Mouse (Mus musculus) intestine, embryonic 14.5 days (tissue): ENCODE measurements around the gene Mctp1. TPM values are rescaled to one million over a fixed set of nuclear protein-coding genes. Genes with fewer than 3 reads are reported as not detected.

Source experiments
- ATAC-seq: fragments of 200-750 bp; cut with Nextera tagmentation; replicated peaks from 2 replicates; pipeline ENCODE4 v1.8.0; 2017; ENCODE audit warnings: low read depth, moderate number of reproducible peaks, moderate TSS enrichment, moderate library complexity; ENCODE audit not compliant: low FRiP score, low TSS enrichment
- DNase-seq: peaks from one replicate; pipeline ENCODE4 v3.0.0-alpha.2; 2018; ENCODE audit warnings: low spot score
- H3K27ac ChIP-seq: fragments of 300-500 bp; sonication (generic); 2 replicates; pipeline ENCODE4 v1.5.1; 2014; ENCODE audit warnings: low read depth, mild to moderate bottlenecking, control low read depth
- H3K27me3 ChIP-seq: fragments of 300-500 bp; sonication (generic); replicated peaks from 2 replicates; pipeline ENCODE4 v1.6.1; 2014; ENCODE audit warnings: low read length, control low read depth; ENCODE audit not compliant: control insufficient read depth, insufficient read depth
- H3K36me3 ChIP-seq: fragments of 300-500 bp; sonication (generic); 2 replicates; pipeline ENCODE4 v1.6.1; 2014; ENCODE audit warnings: low read length, control low read depth; ENCODE audit not compliant: control insufficient read depth, insufficient read depth
- H3K4me1 ChIP-seq: fragments of 300-500 bp; sonication (generic); replicated peaks from 2 replicates; pipeline ENCODE4 v1.6.1; 2014; ENCODE audit warnings: low read length, control low read depth, mixed read lengths; ENCODE audit not compliant: control insufficient read depth, insufficient read depth
- H3K4me2 ChIP-seq: fragments of 300-500 bp; sonication (generic); 2 replicates; pipeline ENCODE4 v1.6.1; 2014; ENCODE audit warnings: low read length
- H3K4me3 ChIP-seq: fragments of 300-500 bp; sonication (generic); 2 replicates; pipeline ENCODE4 v1.5.1; 2014; ENCODE audit warnings: low read depth, low read length, control low read depth, mixed read lengths
- H3K9ac ChIP-seq: fragments of 300-500 bp; sonication (generic); 2 replicates; pipeline ENCODE4 v1.6.1; 2014; ENCODE audit warnings: mild to moderate bottlenecking, low read length
- H3K9me3 ChIP-seq: fragments of 300-500 bp; sonication (generic); 2 replicates; pipeline ENCODE4 v1.6.1; 2016; ENCODE audit warnings: low read length, control low read depth; ENCODE audit not compliant: control insufficient read depth
- WGBS: fragments of 180-500 bp; shearing (Covaris S2); extraction: QIAGEN DNeasy Blood & Tissue Kit; methylation state at CpG from one replicate; pipeline ENCODE4 v1.1.7; 2014; 5-methylcytosine and 5-hydroxymethylcytosine counted together
- polyA plus RNA-seq: library from polyadenylated mRNA; unstranded; fragments of >200 nt; fragmentation: Nextera tagmentation; extraction: Ambion mirVana; gene quantifications from 2 replicates; pipeline ENCODE4 v1.2.1, GENCODE M21; 2014

Mctp1 gene
- polyA plus RNA-seq, 1 experiment from 2014 or later: 0.78 TPM

GRCm38 (mm10) chr13:77003684-77004083, 619.3 kb downstream of the Mctp1 start:
- H3K4me3 ChIP-seq: no peak overlapping the region
- H3K9me3 ChIP-seq: no peaks in the 10 kb centered on the region
- no peak overlapping the region for H3K4me2 ChIP-seq
- 56% methylated on average over 1 of the region's 1 CpGs for WGBS
- H3K36me3 ChIP-seq: no peaks in the 10 kb centered on the region
- no peaks in the 10 kb centered on the region for H3K27me3 ChIP-seq
- no peak for DNase-seq
- H3K4me1 ChIP-seq: no peaks in the 10 kb centered on the region
- no peak overlapping the region for H3K9ac ChIP-seq
- H3K27ac ChIP-seq: no peak overlapping the region
- peak; percentile 64; the same call in 1 of the 2 replicates for ATAC-seq

- ATAC-seq (no peak), DNase-seq (no peak)
- 87% methylated on average over 2 of the region's 2 CpGs for WGBS
- Histone ChIP-seq H3K9me3 (no peaks in the 10 kb centered on the region), H3K27me3 (no peaks in the 10 kb centered on the region), H3K4me3 (no peak overlapping the region), H3K4me1 (no peaks in the 10 kb centered on the region), H3K36me3 (no peaks in the 10 kb centered on the region), H3K27ac (no peak overlapping the region), H3K4me2 (no peak overlapping the region), H3K9ac (no peak overlapping the region)
Observed at GRCm38 (mm10) chr13:77018851-77019250, 634.5 kb downstream of the Mctp1 start.

GRCm38 (mm10) chr13:77029594-77029993, 645.3 kb downstream of the Mctp1 start:
- 75% methylated on average over 5 of the region's 5 CpGs for WGBS
- H3K4me2 ChIP-seq: no peak overlapping the region
- ATAC-seq: no peak

GRCm38 (mm10) chr13:77043375-77043774, 659.0 kb downstream of the Mctp1 start:
- H3K4me2 ChIP-seq: no peak overlapping the region
- no peak overlapping the region for H3K27ac ChIP-seq
- ATAC-seq: no peak
- no peak for DNase-seq
- 80% methylated on average over 1 of the region's 1 CpGs for WGBS
- H3K36me3 ChIP-seq: no peaks in the 10 kb centered on the region; the same call in 1 of the 2 replicates
- no peaks in the 10 kb centered on the region for H3K9me3 ChIP-seq
- no peak overlapping the region for H3K9ac ChIP-seq
- H3K27me3 ChIP-seq: no peaks in the 10 kb centered on the region
- H3K4me3 ChIP-seq: no peak overlapping the region
- 0 out of 2 replicates have a peak, but pooled peaks cover 3% of the 10 kb centered on the region for H3K4me1 ChIP-seq

More at GRCm38 (mm10) chr13:77029594-77029993, 645.3 kb downstream of the Mctp1 start:
- H3K4me1 ChIP-seq: no peaks in the 10 kb centered on the region
- H3K36me3 ChIP-seq: no peaks in the 10 kb centered on the region
- no peaks in the 10 kb centered on the region for H3K27me3 ChIP-seq
- no peak overlapping the region for H3K4me3 ChIP-seq
- no peak overlapping the region for H3K27ac ChIP-seq
- no peaks in the 10 kb centered on the region for H3K9me3 ChIP-seq
- H3K9ac ChIP-seq: no peak overlapping the region
- DNase-seq: no peak

GRCm38 (mm10) chr13:77045375-77045774, 661.0 kb downstream of the Mctp1 start:
- Histone ChIP-seq H3K27me3 (no peaks in the 10 kb centered on the region), H3K36me3 (no peaks in the 10 kb centered on the region; the same call in 1 of the 2 replicates), H3K4me1 (peaks cover 3% of the 10 kb centered on the region; the same call in 1 of the 2 replicates), H3K9ac (no peak overlapping the region), H3K9me3 (no peaks in the 10 kb centered on the region), H3K4me2 (no peak overlapping the region), H3K27ac (no peak overlapping the region), H3K4me3 (no peak overlapping the region)
- 94% methylated on average over 1 of the region's 1 CpGs for WGBS
- ATAC-seq (no peak), DNase-seq (no peak)

- 84% methylated on average over 10 of the region's 10 CpGs for WGBS
- Histone ChIP-seq H3K4me2 (no peak overlapping the region), H3K4me1 (peaks cover 3% of the 10 kb centered on the region; the same call in 1 of the 2 replicates), H3K27ac (no peak overlapping the region), H3K36me3 (no peaks in the 10 kb centered on the region; the same call in 1 of the 2 replicates), H3K9me3 (no peaks in the 10 kb centered on the region), H3K4me3 (no peak overlapping the region), H3K9ac (no peak overlapping the region), H3K27me3 (no peaks in the 10 kb centered on the region)
- ATAC-seq: no peak
- DNase-seq: no peak
Observed at GRCm38 (mm10) chr13:77046416-77046815, 662.1 kb downstream of the Mctp1 start.

- Histone ChIP-seq H3K4me2 (no peak overlapping the region; the same call in 1 of the 2 replicates), H3K36me3 (no peaks in the 10 kb centered on the region; the same call in 1 of the 2 replicates), H3K27ac (peak overlapping the region; percentile 43; the same call in 1 of the 2 replicates), H3K27me3 (no peaks in the 10 kb centered on the region), H3K9me3 (no peaks in the 10 kb centered on the region), H3K4me3 (no peak overlapping the region), H3K9ac (no peak overlapping the region), H3K4me1 (peaks cover 3% of the 10 kb centered on the region; the same call in 1 of the 2 replicates)
- 40% methylated on average over 6 of the region's 6 CpGs for WGBS
- ATAC-seq (no peak), DNase-seq (no peak)
Observed at GRCm38 (mm10) chr13:77047179-77047931, 663.0 kb downstream of the Mctp1 start.

- ATAC-seq (no peak), DNase-seq (no peak)
- Histone ChIP-seq H3K36me3 (no peaks in the 10 kb centered on the region; the same call in 1 of the 2 replicates), H3K27ac (no peak overlapping the region), H3K9me3 (no peaks in the 10 kb centered on the region), H3K4me1 (peaks cover 3% of the 10 kb centered on the region; the same call in 1 of the 2 replicates), H3K9ac (no peak overlapping the region), H3K4me2 (no peak overlapping the region), H3K27me3 (no peaks in the 10 kb centered on the region), H3K4me3 (no peak overlapping the region)
- WGBS: 54% methylated on average over 1 of the region's 1 CpGs
Observed at GRCm38 (mm10) chr13:77048461-77048860, 664.1 kb downstream of the Mctp1 start.
